In the genomic region with DNA sequence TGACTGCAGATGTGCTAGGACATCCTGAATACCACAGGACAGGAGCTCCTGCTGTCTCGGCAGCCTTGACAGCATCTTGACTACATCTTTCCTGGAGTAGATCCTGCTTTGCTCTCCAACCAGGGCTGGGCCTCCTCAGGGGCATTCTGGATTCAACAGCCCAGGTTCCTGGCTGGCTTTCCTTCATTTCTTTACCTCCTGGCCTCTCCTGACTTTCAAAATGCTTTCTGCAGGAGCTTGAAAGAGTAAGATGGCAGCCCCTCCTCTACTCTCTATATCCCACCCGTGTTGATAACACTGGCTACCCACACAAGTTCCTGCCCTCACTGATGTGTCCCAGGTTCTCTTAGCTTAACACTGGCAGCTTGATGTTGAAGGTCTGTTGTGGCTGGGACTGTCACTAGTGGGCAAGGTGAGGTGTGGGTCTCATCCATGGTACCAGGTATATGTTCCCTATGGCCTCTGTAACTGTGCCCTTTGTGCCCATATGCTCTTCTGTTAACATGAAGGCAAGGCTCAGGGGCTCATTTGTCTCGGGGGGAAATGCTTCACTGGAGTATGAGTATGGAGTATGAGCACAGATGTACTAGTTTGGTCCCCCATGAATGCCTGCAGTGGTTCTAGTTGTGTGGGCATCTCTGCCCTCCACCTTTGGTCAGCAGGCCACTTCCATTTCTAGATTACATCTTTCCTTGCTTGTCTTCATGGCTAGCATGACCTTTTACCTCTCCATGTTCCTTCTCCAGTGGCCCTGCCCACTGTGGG, we compare ENCODE assay signal across 9 mouse cellular contexts. TPM values are rescaled to one million over a fixed set of nuclear protein-coding genes. Genes with fewer than 3 reads are reported as not detected.
"Had no signal": no experiment of that assay in that cellular context is flagged by ENCODE, and none has a peak within 500 bp of the region (broad histone marks: within the 10 kb centered on the region; RNA-seq: fewer than 3 reads in every experiment).

No protein-coding gene starts in this region.

- H3K4me3 ChIP-seq: limb, embryonic 13.5 days; liver, embryonic 15.5 days; midbrain, embryonic 12.5 days; myocyte; neural tube, embryonic 12.5 days had no signal

- ATAC-seq: inflammation-experienced regulatory T-cells, adult 6 months had no signal

- H3K36me3 ChIP-seq: limb, embryonic 13.5 days; liver, embryonic 15.5 days; midbrain, embryonic 12.5 days; neural tube, embryonic 12.5 days had no signal

- H3K4me2 ChIP-seq: limb, embryonic 13.5 days; liver, embryonic 11.5 days; liver, embryonic 15.5 days; lung, embryonic 14.5 days; midbrain, embryonic 12.5 days; neural tube, embryonic 12.5 days had no signal

- H3K9ac ChIP-seq: limb, embryonic 13.5 days; liver, embryonic 15.5 days; lung, embryonic 14.5 days; midbrain, embryonic 12.5 days; neural tube, embryonic 12.5 days had no signal

- H3K9me3 ChIP-seq: limb, embryonic 13.5 days; liver, embryonic 15.5 days; midbrain, embryonic 12.5 days; neural tube, embryonic 12.5 days had no signal

- H3K27me3 ChIP-seq: liver, embryonic 15.5 days had no signal

- H3K27ac ChIP-seq: limb, embryonic 13.5 days; liver, embryonic 15.5 days; midbrain, embryonic 12.5 days; neural tube, embryonic 12.5 days had no signal

- H3K4me1 ChIP-seq: limb, embryonic 13.5 days; liver, embryonic 15.5 days; midbrain, embryonic 12.5 days; neural tube, embryonic 12.5 days had no signal

RNA-seq across cellular contexts. Expression of gene Shh, which starts 16.7 kb away (rescaled TPM):
- total RNA-seq: megakaryocyte, adult 5-6 weeks had no signal
- polyA plus RNA-seq: inflammation-experienced regulatory T-cells, adult 6 months; limb, embryonic 13.5 days; liver, embryonic 15.5 days; myocyte had no signal
